Mouse (Mus musculus): ENCODE results near the gene Dusp7. TPM values are rescaled to one million over a fixed set of nuclear protein-coding genes. Genes with fewer than 3 reads are reported as not detected.
A peak's percentile ranks its signal among the peaks of the same experiment; 100 is the strongest.

Dusp7 gene
- polyA plus RNA-seq, 1 experiment from 2014 or later = 40.5 TPM

GRCm38 (mm10) chr9:106411729-106412128 lies 43.3 kb downstream of the Dusp7 start:
- no peak for ATAC-seq (ENCODE audit: low FRiP score, low read depth)
- Histone ChIP-seq H3K36me3 (no peaks in the 10 kb centered on the region), H3K27ac (no peak overlapping the region), H3K4me2 (replicated peaks) (no peak overlapping the region), H3K4me3 (no peak overlapping the region), H3K9me3 (0 out of 2 replicates have a peak, but pooled peaks cover 4% of the 10 kb centered on the region), H3K27me3 (no peaks in the 10 kb centered on the region), H3K9ac (no peak overlapping the region), H3K4me1 (peaks cover 20% of the 10 kb centered on the region)
- 69% methylated on average over 6 of the region's 6 CpGs for WGBS

GRCm38 (mm10) chr9:106412210-106412609 lies 43.8 kb downstream of the Dusp7 start:
- H3K36me3 ChIP-seq = no peaks in the 10 kb centered on the region
- peaks cover 21% of the 10 kb centered on the region for H3K4me1 ChIP-seq
- H3K27ac ChIP-seq = no peak overlapping the region
- ATAC-seq (ENCODE audit: low FRiP score, low read depth) = no peak
- no peaks in the 10 kb centered on the region for H3K27me3 ChIP-seq
- no peak overlapping the region for H3K4me3 ChIP-seq
- 65% methylated on average over 3 of the region's 3 CpGs for WGBS
- no peak overlapping the region for H3K9ac ChIP-seq
- 0 out of 2 replicates have a peak, but pooled peaks cover 4% of the 10 kb centered on the region for H3K9me3 ChIP-seq
- H3K4me2 ChIP-seq (replicated peaks) = no peak overlapping the region

GRCm38 (mm10) chr9:106413606-106414005 lies 45.2 kb downstream of the Dusp7 start:
- H3K36me3 ChIP-seq = no peaks in the 10 kb centered on the region
- ATAC-seq (ENCODE audit: low FRiP score, low read depth) = no peak
- H3K4me1 ChIP-seq = peaks cover 35% of the 10 kb centered on the region
- H3K9ac ChIP-seq = no peak overlapping the region
- no peak overlapping the region for H3K27ac ChIP-seq
- WGBS = 76% methylated on average over 5 of the region's 5 CpGs
- no peaks in the 10 kb centered on the region for H3K27me3 ChIP-seq
- H3K4me3 ChIP-seq = no peak overlapping the region
- H3K9me3 ChIP-seq = 0 out of 2 replicates have a peak, but pooled peaks cover 4% of the 10 kb centered on the region
- no peak overlapping the region for H3K4me2 ChIP-seq (replicated peaks)

GRCm38 (mm10) chr9:106416826-106417225 lies 48.4 kb downstream of the Dusp7 start:
- Histone ChIP-seq H3K36me3 (no peaks in the 10 kb centered on the region), H3K9me3 (no peaks in the 10 kb centered on the region), H3K27ac (no peak overlapping the region; the same call in 1 of the 2 replicates), H3K4me3 (no peak overlapping the region), H3K27me3 (no peaks in the 10 kb centered on the region), H3K4me2 (replicated peaks) (no peak overlapping the region), H3K4me1 (peaks cover 52% of the 10 kb centered on the region), H3K9ac (no peak overlapping the region)
- no peak for ATAC-seq (ENCODE audit: low FRiP score, low read depth)
- WGBS = 73% methylated on average over 6 of the region's 6 CpGs

- Histone ChIP-seq H3K9me3 (no peaks in the 10 kb centered on the region), H3K27me3 (no peaks in the 10 kb centered on the region), H3K9ac (peak overlapping the region; percentile 62), H3K27ac (peak overlapping the region; percentile 80), H3K4me1 (peaks cover 55% of the 10 kb centered on the region), H3K4me3 (peak overlapping the region; percentile 28), H3K36me3 (no peaks in the 10 kb centered on the region), H3K4me2 (replicated peaks) (peak overlapping the region; percentile 63)
- 10% methylated on average over 29 of the region's 29 CpGs for WGBS
- peak; percentile 60 for ATAC-seq (ENCODE audit: low FRiP score, low read depth)
Observed at GRCm38 (mm10) chr9:106417841-106418625, 49.6 kb downstream of the Dusp7 start.

GRCm38 (mm10) chr9:106420608-106421007 lies 52.2 kb downstream of the Dusp7 start:
- 5% methylated on average over 2 of the region's 2 CpGs for WGBS
- H3K9me3 ChIP-seq = no peaks in the 10 kb centered on the region
- ATAC-seq (ENCODE audit: low FRiP score, low read depth) = peak; percentile 25; the same call in 1 of the 2 replicates
- peak overlapping the region; percentile 40; the same call in 1 of the 2 replicates for H3K9ac ChIP-seq
- H3K4me3 ChIP-seq = no peak overlapping the region
- no peaks in the 10 kb centered on the region for H3K36me3 ChIP-seq
- peak overlapping the region; percentile 81; the same call in 1 of the 2 replicates for H3K27ac ChIP-seq
- H3K27me3 ChIP-seq = no peaks in the 10 kb centered on the region
- peaks cover 53% of the 10 kb centered on the region for H3K4me1 ChIP-seq
- H3K4me2 ChIP-seq (replicated peaks) = peak overlapping the region; percentile 53

- H3K4me2 ChIP-seq (replicated peaks) = peak overlapping the region; percentile 53
- no peaks in the 10 kb centered on the region for H3K9me3 ChIP-seq
- ATAC-seq (ENCODE audit: low FRiP score, low read depth) = 0 out of 2 replicates have a peak, but pooled peaks have one; percentile 9
- no peaks in the 10 kb centered on the region for H3K27me3 ChIP-seq
- H3K4me1 ChIP-seq = peaks cover 53% of the 10 kb centered on the region
- peak overlapping the region; percentile 70 for H3K27ac ChIP-seq
- no peak overlapping the region for H3K4me3 ChIP-seq
- no peaks in the 10 kb centered on the region for H3K36me3 ChIP-seq
- peak overlapping the region; percentile 40; the same call in 1 of the 2 replicates for H3K9ac ChIP-seq
- WGBS = 11% methylated on average over 18 of the region's 18 CpGs
Observed at GRCm38 (mm10) chr9:106421033-106421864, 52.8 kb downstream of the Dusp7 start.

GRCm38 (mm10) chr9:106421865-106422160 lies 53.4 kb downstream of the Dusp7 start:
- Histone ChIP-seq H3K36me3 (no peaks in the 10 kb centered on the region), H3K4me2 (replicated peaks) (peak overlapping the region; percentile 53), H3K27ac (0 out of 2 replicates have a peak overlapping the region, but pooled peaks have one; percentile 70), H3K27me3 (no peaks in the 10 kb centered on the region), H3K4me1 (peaks cover 51% of the 10 kb centered on the region), H3K4me3 (no peak overlapping the region), H3K9ac (no peak overlapping the region), H3K9me3 (no peaks in the 10 kb centered on the region)
- ATAC-seq (ENCODE audit: low FRiP score, low read depth) = peak; percentile 68
- 1% methylated on average over 3 of the region's 3 CpGs for WGBS

Other genes with a start within 250 kb of the Dusp7 start
- gene Glyctk, start 210.5 kb upstream of the Dusp7 start, polyA plus RNA-seq (2015; fragmentation: Nextera tagmentation; extraction: Ambion mirVana) = 3.2 and 3.3 TPM in 2 replicates
- 27.6 and 28.0 TPM in 2 replicates for gene Wdr82, start 197.7 kb upstream of the Dusp7 start, polyA plus RNA-seq (2015; fragmentation: Nextera tagmentation; extraction: Ambion mirVana)
- 57.0 and 57.7 TPM in 2 replicates for gene Ppm1m, start 168.9 kb upstream of the Dusp7 start, polyA plus RNA-seq (2015; fragmentation: Nextera tagmentation; extraction: Ambion mirVana)
- gene Twf2, start 165.5 kb upstream of the Dusp7 start, polyA plus RNA-seq (2015; fragmentation: Nextera tagmentation; extraction: Ambion mirVana) = 59.1 and 63.6 TPM in 2 replicates
- gene Tlr9, start 146.0 kb upstream of the Dusp7 start, polyA plus RNA-seq (2015; fragmentation: Nextera tagmentation; extraction: Ambion mirVana) = 0.05 TPM in 1 of 2 replicates, not detected in the other
- 99.9 and 101 TPM in 2 replicates for gene Alas1, start 120.0 kb upstream of the Dusp7 start, polyA plus RNA-seq (2015; fragmentation: Nextera tagmentation; extraction: Ambion mirVana)
- gene Poc1a, start 87.6 kb upstream of the Dusp7 start, polyA plus RNA-seq (2015; fragmentation: Nextera tagmentation; extraction: Ambion mirVana) = 23.8 and 24.0 TPM in 2 replicates
- gene Rpl29, start 60.8 kb downstream of the Dusp7 start, polyA plus RNA-seq (2015; fragmentation: Nextera tagmentation; extraction: Ambion mirVana) = 876 and 951 TPM in 2 replicates
- 48.2 and 51.2 TPM in 2 replicates for gene Acy1, start 69.7 kb downstream of the Dusp7 start, polyA plus RNA-seq (2015; fragmentation: Nextera tagmentation; extraction: Ambion mirVana)
- 20.1 and 20.5 TPM in 2 replicates for gene Abhd14b, start 78.8 kb downstream of the Dusp7 start, polyA plus RNA-seq (2015; fragmentation: Nextera tagmentation; extraction: Ambion mirVana)
- gene Abhd14a, start 79.0 kb downstream of the Dusp7 start, polyA plus RNA-seq (2015; fragmentation: Nextera tagmentation; extraction: Ambion mirVana) = 73.3 and 75.5 TPM in 2 replicates
- gene Pcbp4, start 84.7 kb downstream of the Dusp7 start, polyA plus RNA-seq (2015; fragmentation: Nextera tagmentation; extraction: Ambion mirVana) = 129 and 137 TPM in 2 replicates
- gene Gpr62, start 97.3 kb downstream of the Dusp7 start, polyA plus RNA-seq (2015; fragmentation: Nextera tagmentation; extraction: Ambion mirVana) = 0.57 and 1.0 TPM in 2 replicates
- 49.0 and 50.2 TPM in 2 replicates for gene Rrp9, start 107.3 kb downstream of the Dusp7 start, polyA plus RNA-seq (2015; fragmentation: Nextera tagmentation; extraction: Ambion mirVana)
- gene Parp3, start 108.3 kb downstream of the Dusp7 start, polyA plus RNA-seq (2015; fragmentation: Nextera tagmentation; extraction: Ambion mirVana) = 2.9 and 3.7 TPM in 2 replicates
- gene Iqcf1, start 131.3 kb downstream of the Dusp7 start, polyA plus RNA-seq (2015; fragmentation: Nextera tagmentation; extraction: Ambion mirVana) = not detected in 2 replicates
- not detected in 2 replicates for gene Iqcf5, start 145.9 kb downstream of the Dusp7 start, polyA plus RNA-seq (2015; fragmentation: Nextera tagmentation; extraction: Ambion mirVana)
- not detected in 2 replicates for gene Iqcf3, start 193.0 kb downstream of the Dusp7 start, polyA plus RNA-seq (2015; fragmentation: Nextera tagmentation; extraction: Ambion mirVana)
- not detected in 2 replicates for gene Iqcf4, start 202.4 kb downstream of the Dusp7 start, polyA plus RNA-seq (2015; fragmentation: Nextera tagmentation; extraction: Ambion mirVana)

Measured in limb, embryonic 13.5 days (tissue).